Mouse (Mus musculus) lung, postnatal 10 days (tissue): Measurements from ENCODE around the gene Fbxl16.

Experiments used
- DNase-seq: peaks from one replicate; pipeline ENCODE4 v3.0.0; 2021

The Fbxl16 gene

DNA sequence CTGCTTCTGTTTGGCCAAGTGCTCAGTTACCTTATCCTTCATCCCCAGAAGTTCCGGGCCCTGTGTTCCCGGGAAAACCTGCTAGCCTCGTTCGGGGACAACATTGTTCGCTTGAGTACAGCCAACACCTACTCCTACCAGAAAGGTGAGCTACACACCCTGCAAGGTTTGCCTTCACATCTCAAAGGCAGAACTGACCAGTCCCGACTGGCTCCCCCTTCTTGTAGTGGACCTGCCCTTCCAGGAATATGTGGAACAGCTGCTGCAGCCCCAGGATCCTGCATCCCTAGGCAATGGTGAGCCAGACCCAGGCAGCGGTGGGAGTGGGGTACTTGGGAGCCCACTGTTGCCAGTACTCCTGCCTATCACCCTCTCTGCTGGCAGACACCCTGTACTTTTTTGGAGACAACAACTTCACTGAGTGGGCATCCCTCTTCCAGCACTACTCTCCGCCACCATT, 20.7 kb downstream of the Fbxl16 start:
- DNase-seq: no peak

DNA sequence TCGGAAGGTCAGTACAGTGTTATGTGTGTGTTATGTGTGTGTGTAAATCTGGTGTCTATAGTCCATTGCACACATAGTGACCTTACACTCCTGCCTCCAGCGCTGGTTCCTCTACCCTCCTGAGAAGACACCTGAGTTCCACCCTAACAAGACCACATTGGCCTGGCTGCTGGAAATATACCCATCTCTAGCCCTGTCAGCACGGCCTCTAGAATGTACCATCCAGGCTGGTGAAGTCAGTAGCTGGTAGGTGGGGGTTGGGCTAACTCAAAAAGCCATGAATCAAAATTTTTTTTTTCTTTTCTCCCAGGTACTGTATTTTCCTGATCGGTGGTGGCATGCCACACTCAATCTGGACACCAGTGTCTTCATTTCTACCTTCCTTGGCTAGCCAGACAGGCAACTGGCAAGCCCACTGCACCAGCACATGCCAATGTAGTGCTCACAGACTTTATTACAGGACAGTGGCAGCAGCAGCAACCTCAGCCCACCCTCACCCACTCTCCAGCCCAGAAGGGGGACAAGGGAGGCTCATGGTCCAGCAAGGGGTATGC, 21.4 kb downstream of the Fbxl16 start:
- no peak for DNase-seq

- no peak for DNase-seq
These were observed 22.0 kb downstream of the Fbxl16 start for GRCm38 (mm10) chr17:25830806-25831431.

GRCm38 (mm10) chr17:25831451-25832281, 22.8 kb downstream of the Fbxl16 start:
- DNase-seq: peak; percentile 42

DNA sequence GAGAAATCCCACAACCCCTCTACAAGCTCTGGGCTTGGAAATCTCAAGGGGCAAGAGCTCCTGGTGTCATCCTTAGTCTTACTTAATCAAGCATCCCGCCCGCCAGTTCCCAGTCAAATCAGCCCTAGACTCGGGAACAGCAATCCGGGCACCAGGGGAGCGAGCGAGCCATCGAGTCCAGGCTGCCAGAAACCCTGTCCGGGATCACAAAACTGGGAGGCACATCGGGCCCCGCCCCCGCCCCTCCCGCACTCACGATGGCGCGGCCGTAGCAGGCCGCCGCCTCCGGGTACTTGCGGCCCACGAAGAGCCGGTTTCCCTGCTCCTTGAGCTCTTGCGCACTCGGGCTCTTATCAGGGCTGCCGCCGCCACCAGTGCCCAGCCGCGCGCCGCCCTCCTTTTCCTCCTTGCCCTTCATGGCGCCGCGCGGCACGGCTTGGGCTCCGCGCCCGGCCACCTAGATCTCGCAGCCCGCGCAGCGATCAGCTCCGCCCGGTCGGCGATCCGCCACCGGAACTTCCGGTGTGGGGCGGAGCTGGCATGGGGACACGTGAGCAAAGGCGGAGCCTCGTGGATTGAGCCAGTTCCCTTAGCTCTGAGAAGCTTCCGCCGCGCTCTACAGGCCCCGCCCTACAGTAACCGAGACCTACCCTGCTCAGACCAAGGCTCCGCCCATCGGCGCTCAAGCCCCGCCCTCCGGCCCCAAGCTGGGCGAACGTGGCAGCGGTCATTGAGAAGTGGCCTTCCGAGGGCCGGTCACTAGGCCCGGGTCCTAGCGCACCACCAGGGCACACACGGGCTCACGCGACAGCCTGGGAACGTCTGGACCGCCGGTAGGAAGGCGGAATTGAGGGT, 23.8 kb downstream of the Fbxl16 start:
- peak; percentile 100 for DNase-seq

DNA sequence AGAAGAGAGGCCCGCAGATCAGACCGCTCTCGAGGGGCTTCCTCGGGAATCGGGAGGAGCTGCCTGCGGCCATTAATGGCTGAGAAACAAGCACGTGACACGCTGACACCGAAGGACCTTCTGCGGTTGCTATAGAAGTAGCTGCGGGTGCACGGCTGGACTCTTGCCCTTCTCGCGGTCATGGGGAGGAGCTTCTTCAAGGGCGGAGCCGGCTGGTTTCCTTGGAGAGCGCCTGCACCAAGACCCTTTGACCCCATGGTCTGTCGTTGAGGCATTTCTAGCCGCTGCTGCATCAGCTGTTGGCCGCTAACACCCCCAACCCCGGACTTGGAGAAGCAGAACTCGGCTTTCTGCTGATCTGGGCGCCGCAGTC, 24.4 kb downstream of the Fbxl16 start, which contains the start of gene Stub1:
TSS of gene Stub1 (minus strand) at position 114 of the 373 bp plus-strand sequence.
- DNase-seq: peak; percentile 96

DNA sequence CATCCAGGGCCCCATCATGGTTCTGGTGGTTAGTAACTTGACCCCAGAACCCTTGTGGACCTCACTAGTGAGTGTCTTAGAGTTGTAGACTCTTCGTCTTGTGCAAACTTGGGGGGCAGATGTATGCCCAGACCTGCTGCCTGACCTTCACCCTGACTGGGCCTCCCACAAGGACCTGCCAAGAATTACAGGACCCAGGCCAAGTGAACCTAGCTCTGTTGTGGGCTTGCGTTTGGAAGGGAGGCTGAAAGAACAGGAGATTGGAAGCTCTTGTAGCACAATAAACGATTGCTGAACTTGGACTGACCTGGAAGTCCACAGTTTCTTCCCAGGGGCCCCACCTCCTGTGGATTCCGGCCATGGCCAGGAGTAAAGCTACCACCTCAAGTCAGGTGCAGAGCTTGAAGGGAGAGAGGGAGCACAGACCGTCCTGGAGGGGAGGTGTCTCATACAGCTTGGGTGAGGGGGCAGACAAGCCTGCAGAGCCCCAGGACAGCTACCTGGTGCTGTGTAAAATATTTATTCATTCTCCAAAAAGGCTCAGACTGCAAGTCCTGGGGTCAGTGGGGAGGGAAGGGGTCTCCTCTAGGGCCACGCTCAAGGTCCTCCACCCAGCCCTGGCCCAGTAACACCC, 25.2 kb downstream of the Fbxl16 start:
- DNase-seq: peak; percentile 35

- DNase-seq: no peak
These were observed 25.8 kb downstream of the Fbxl16 start for GRCm38 (mm10) chr17:25834595-25835222.

GRCm38 (mm10) chr17:25835301-25835700, 26.4 kb downstream of the Fbxl16 start:
- no peak for DNase-seq

- no peak for DNase-seq
These were observed 26.9 kb downstream of the Fbxl16 start for GRCm38 (mm10) chr17:25835816-25836215.

GRCm38 (mm10) chr17:25836397-25837075, 27.7 kb downstream of the Fbxl16 start:
- DNase-seq: peak; percentile 33

GRCm38 (mm10) chr17:25837076-25837410, 28.2 kb downstream of the Fbxl16 start, which contains the start of gene Rhbdl1:
Gene Rhbdl1, minus strand, starts transcription at chr17:25837295.
- DNase-seq: peak; percentile 82

DNA sequence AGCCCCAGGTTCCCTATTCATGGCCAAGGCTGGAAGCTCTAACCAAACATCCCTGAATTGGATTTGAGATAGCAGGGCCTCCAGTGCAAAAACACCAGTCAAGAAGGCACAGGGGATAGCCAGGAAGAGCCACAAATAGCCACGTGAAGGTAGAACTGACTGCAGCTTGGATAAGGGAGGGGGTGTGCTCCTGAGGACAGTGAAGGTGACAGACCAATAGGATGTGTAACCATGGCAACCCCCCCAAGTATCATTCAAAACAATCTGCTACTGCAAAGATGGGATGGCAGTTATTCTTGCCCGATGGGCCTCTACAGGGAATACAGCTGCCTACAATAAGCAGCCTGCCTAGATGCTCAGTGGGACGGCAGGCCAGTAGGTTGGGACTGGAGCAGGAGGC, 28.6 kb downstream of the Fbxl16 start:
- no peak for DNase-seq

- no peak for DNase-seq
These were observed 30.0 kb downstream of the Fbxl16 start for GRCm38 (mm10) chr17:25838904-25839303.

GRCm38 (mm10) chr17:25839455-25840235, 30.8 kb downstream of the Fbxl16 start:
- DNase-seq: no peak

DNA sequence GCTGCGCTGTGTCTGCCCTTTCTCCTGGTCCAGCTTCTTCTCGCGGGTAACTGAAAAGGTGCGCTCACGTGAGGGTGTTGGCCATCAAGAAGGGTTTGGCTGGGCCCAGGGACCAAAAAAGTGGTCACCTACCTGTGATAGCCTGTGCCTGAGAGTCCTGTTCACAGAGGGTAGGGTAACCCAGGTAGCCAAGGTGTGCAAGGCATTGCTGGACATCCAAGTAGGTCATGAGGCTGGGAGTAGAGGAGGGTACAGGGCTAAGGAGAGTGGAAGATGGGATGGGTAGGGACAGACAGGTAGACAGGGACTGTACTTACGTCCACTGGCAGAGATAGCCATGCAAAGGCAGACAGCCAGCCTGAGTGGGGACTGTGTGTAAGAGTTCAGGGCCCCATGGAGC, 31.6 kb downstream of the Fbxl16 start:
- no peak for DNase-seq

- DNase-seq: no peak
These were observed 32.4 kb downstream of the Fbxl16 start, which contains the start of gene Gm20683 for GRCm38 (mm10) chr17:25841117-25841880. Gene Gm20683, minus strand, starts transcription at chr17:25841763.

DNA sequence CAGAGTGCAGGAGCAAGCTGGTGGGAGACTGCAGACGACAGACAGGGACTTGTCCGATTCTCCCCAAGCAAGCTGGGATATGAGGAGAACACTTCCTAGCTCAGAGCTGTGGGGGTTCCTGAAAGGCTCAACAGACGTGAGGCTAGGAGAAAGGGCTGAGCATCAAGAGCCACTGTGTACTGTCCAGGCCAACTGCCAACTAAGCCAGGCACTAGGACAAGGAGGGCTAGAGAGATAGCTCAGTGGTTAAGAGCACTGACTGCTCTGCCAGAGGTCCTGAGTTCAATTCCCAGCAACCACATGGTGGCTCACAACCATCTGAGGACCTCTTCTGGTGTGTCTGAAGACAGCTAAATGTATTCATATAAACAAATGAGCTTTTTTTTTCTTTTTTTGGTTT, 33.6 kb downstream of the Fbxl16 start:
- no peak for DNase-seq

GRCm38 (mm10) chr17:25843122-25843521, 34.2 kb downstream of the Fbxl16 start:
- DNase-seq: no peak
